Mouse (Mus musculus) MEL (cell line): ENCODE data around the gene Scin. TPM values are rescaled to one million over a fixed set of nuclear protein-coding genes. Genes with fewer than 3 reads are reported as not detected.
A peak's percentile ranks its signal among the peaks of the same experiment; 100 is the strongest.

Experiments
- DNase-seq: peaks from one replicate; pipeline ENCODE4 v3.0.0; 2011; ENCODE audit warnings: low read depth, low spot score
- H3K27ac ChIP-seq: 2 replicates; pipeline ENCODE4 v1.5.1; 2012; ENCODE audit warnings: low read depth, mild to moderate bottlenecking, control low read depth, low read length, moderate library complexity; ENCODE audit not compliant: control insufficient read depth
- H3K27me3 ChIP-seq, 2 experiments: fragments of 150-350 bp in 1 of 2; sonication (generic) in 1 of 2; 2 replicates each; pipeline ENCODE4 v1.6.1; 2012; ENCODE audit warnings: low read length in 2 of 2, mild to moderate bottlenecking in 2 of 2, improper control_type of control experiment in 1 of 2, moderate library complexity in 1 of 2; ENCODE audit not compliant: insufficient read depth in 2 of 2, control insufficient read depth in 1 of 2
- H3K36me3 ChIP-seq, 2 experiments: 2 replicates each; pipeline ENCODE4 v1.6.1; 2012 to 2014; ENCODE audit warnings: low read length in 2 of 2, improper control_type of control experiment in 1 of 2, inconsistent platforms in 1 of 2, mild to moderate bottlenecking in 1 of 2; ENCODE audit not compliant: insufficient read depth in 2 of 2, control insufficient read depth in 1 of 2
- H3K4me1 ChIP-seq, 2 experiments: fragments of 150-350 bp in 1 of 2; sonication (generic) in 1 of 2; 2 replicates each; pipeline ENCODE4 v1.6.1; 2012; ENCODE audit warnings: low read length in 2 of 2, improper control_type of control experiment in 1 of 2, mild to moderate bottlenecking in 1 of 2; ENCODE audit not compliant: insufficient read depth in 2 of 2, control insufficient read depth in 1 of 2
- H3K4me3 ChIP-seq, 2 experiments: fragments of 150-350 bp in 1 of 2; sonication (generic) in 1 of 2; 2 replicates each; pipeline ENCODE4 v1.5.1; 2012; ENCODE audit warnings: low read depth in 2 of 2, low read length in 2 of 2, mild to moderate bottlenecking in 2 of 2, moderate library complexity in 2 of 2, control low read depth in 1 of 2, improper control_type of control experiment in 1 of 2; ENCODE audit not compliant: control insufficient read depth in 1 of 2, insufficient read depth in 1 of 2
- H3K79me2 ChIP-seq: 2 replicates; pipeline ENCODE4 v1.6.1; 2012; ENCODE audit warnings: mild to moderate bottlenecking, low read length, moderate library complexity; ENCODE audit not compliant: control insufficient read depth, poor library complexity, insufficient read depth
- H3K9ac ChIP-seq: 2 replicates; pipeline ENCODE4 v1.6.1; 2012; ENCODE audit warnings: low read depth, mild to moderate bottlenecking, control low read depth, low read length, moderate library complexity; ENCODE audit not compliant: control insufficient read depth, poor library complexity, severe bottlenecking
- H3K9me3 ChIP-seq: fragments of 150-350 bp; sonication (generic); replicated peaks from 2 replicates; pipeline ENCODE4 v1.6.1; 2012; ENCODE audit warnings: mild to moderate bottlenecking, low read length, improper control_type of control experiment, moderate library complexity; ENCODE audit not compliant: insufficient read depth
- BHLHE40 ChIP-seq: IDR thresholded peaks from 2 replicates; pipeline ENCODE4 v1.6.1; 2012; ENCODE audit warnings: low read depth, mild to moderate bottlenecking, inconsistent platforms, low read length, improper control_type of control experiment, borderline replicate concordance
- CTCF ChIP-seq, 3 experiments: IDR thresholded peaks in 2 of 3; conservative IDR thresholded peaks in 1 of 3; 2 replicates each; pipeline ENCODE4 v1.5.1; 2011 to 2012; ENCODE audit warnings: low read length in 3 of 3, low read depth in 2 of 3, mild to moderate bottlenecking in 2 of 3, improper control_type of control experiment in 1 of 3, inconsistent platforms in 1 of 3, mixed read lengths in 1 of 3, moderate library complexity in 1 of 3; ENCODE audit not compliant: control insufficient read depth in 1 of 3, insufficient read depth in 1 of 3, poor library complexity in 1 of 3, severe bottlenecking in 1 of 3
- E2F4 ChIP-seq: IDR thresholded peaks from 2 replicates; pipeline ENCODE4 v1.6.1; 2011; ENCODE audit warnings: low read depth, low read length, improper control_type of control experiment, borderline replicate concordance
- ELF1 ChIP-seq: IDR thresholded peaks from 2 replicates; pipeline ENCODE4 v1.6.1; 2014; ENCODE audit warnings: low read depth, mild to moderate bottlenecking, inconsistent platforms, low read length, improper control_type of control experiment, moderate library complexity
- EP300 ChIP-seq, 2 experiments: IDR thresholded peaks; 2 replicates each; pipeline ENCODE4 v1.6.1; 2011; ENCODE audit warnings: improper control_type of control experiment in 2 of 2, low read length in 2 of 2, low read depth in 1 of 2, mild to moderate bottlenecking in 1 of 2
- ETS1 ChIP-seq: IDR thresholded peaks from 2 replicates; pipeline ENCODE4 v1.6.1; 2012; ENCODE audit warnings: low read depth, mild to moderate bottlenecking, inconsistent platforms, low read length, improper control_type of control experiment, moderate library complexity
- GATA1 ChIP-seq: IDR thresholded peaks from 2 replicates; pipeline ENCODE4 v1.6.1; 2011; ENCODE audit warnings: low read depth, low read length, improper control_type of control experiment
- HCFC1 ChIP-seq: IDR thresholded peaks from 2 replicates; pipeline ENCODE4 v1.6.1; 2012; ENCODE audit warnings: low read depth, mild to moderate bottlenecking, inconsistent platforms, low read length, improper control_type of control experiment, moderate library complexity
- JUND ChIP-seq: IDR thresholded peaks from 2 replicates; pipeline ENCODE4 v1.6.1; 2011; ENCODE audit warnings: low read depth, mild to moderate bottlenecking, improper control_type of control experiment, low read length
- KAT2A ChIP-seq: conservative IDR thresholded peaks from 2 replicates; pipeline ENCODE4 v1.6.1; 2012; ENCODE audit warnings: low read depth, low read length, improper control_type of control experiment, inconsistent platforms
- MAX ChIP-seq: IDR thresholded peaks from 2 replicates; pipeline ENCODE4 v1.6.1; 2011; ENCODE audit warnings: low read length, improper control_type of control experiment
- MAZ ChIP-seq: IDR thresholded peaks from 2 replicates; pipeline ENCODE4 v1.6.1; 2012; ENCODE audit warnings: low read depth, mild to moderate bottlenecking, inconsistent platforms, low read length, improper control_type of control experiment
- MYC ChIP-seq: IDR thresholded peaks from 2 replicates; pipeline ENCODE4 v1.6.1; 2011; ENCODE audit warnings: low read depth, mild to moderate bottlenecking, low read length, improper control_type of control experiment, moderate library complexity
- RAD21 ChIP-seq: IDR thresholded peaks from 2 replicates; pipeline ENCODE4 v1.6.1; 2011; ENCODE audit warnings: mild to moderate bottlenecking, low read depth, low read length, improper control_type of control experiment
- RCOR1 ChIP-seq: IDR thresholded peaks from 2 replicates; pipeline ENCODE4 v1.6.1; 2012; ENCODE audit warnings: low read depth, mild to moderate bottlenecking, inconsistent platforms, low read length, improper control_type of control experiment
- SMC3 ChIP-seq: IDR thresholded peaks from 2 replicates; pipeline ENCODE4 v1.6.1; 2011; ENCODE audit warnings: low read depth, low read length, improper control_type of control experiment
- TBP ChIP-seq: IDR thresholded peaks from 2 replicates; pipeline ENCODE4 v1.8.0; 2011; ENCODE audit warnings: low read depth, low read length, improper control_type of control experiment
- TCF12 ChIP-seq: IDR thresholded peaks from 2 replicates; pipeline ENCODE4 v1.6.1; 2014; ENCODE audit warnings: low read depth, mild to moderate bottlenecking, inconsistent platforms, low read length, improper control_type of control experiment, moderate library complexity
- UBTF ChIP-seq: IDR thresholded peaks from 2 replicates; pipeline ENCODE4 v1.6.1; 2012; ENCODE audit warnings: low read depth, mild to moderate bottlenecking, inconsistent platforms, low read length, improper control_type of control experiment, moderate library complexity, borderline replicate concordance; ENCODE audit not compliant: insufficient read depth
- USF1 ChIP-seq: IDR thresholded peaks from 2 replicates; pipeline ENCODE4 v1.6.1; 2014; ENCODE audit warnings: low read depth, mild to moderate bottlenecking, inconsistent platforms, low read length, improper control_type of control experiment, moderate library complexity
- ZC3H11A ChIP-seq: IDR thresholded peaks from 2 replicates; pipeline ENCODE4 v1.6.1; 2012; ENCODE audit warnings: low read depth, mild to moderate bottlenecking, inconsistent platforms, low read length, improper control_type of control experiment
- polyA plus RNA-seq, 2 experiments: library from polyadenylated mRNA; stranded (reverse) in 1 of 2; unstranded in 1 of 2; fragments of >175 nt in 1 of 2; fragments of >200 nt in 1 of 2; gene quantifications; 2 replicates each; pipeline versions ENCODE4 v1.2.1 to v1.2.4; 2012; ENCODE audit warnings: low replicate concordance in 2 of 2, low read depth in 1 of 2; ENCODE audit not compliant: insufficient read length in 2 of 2, insufficient read depth in 1 of 2, missing spikeins in 1 of 2
- total RNA-seq: library from RNA; depleted of rRNA; stranded (reverse); fragments of 300-350 nt; gene quantifications from 2 replicates; pipeline ENCODE4 v1.2.3, GENCODE M21; 2012

Gene Scin
- total and polyA plus RNA-seq, 3 experiments: 0.03 to 0.04 TPM; not detected in 1

DNA sequence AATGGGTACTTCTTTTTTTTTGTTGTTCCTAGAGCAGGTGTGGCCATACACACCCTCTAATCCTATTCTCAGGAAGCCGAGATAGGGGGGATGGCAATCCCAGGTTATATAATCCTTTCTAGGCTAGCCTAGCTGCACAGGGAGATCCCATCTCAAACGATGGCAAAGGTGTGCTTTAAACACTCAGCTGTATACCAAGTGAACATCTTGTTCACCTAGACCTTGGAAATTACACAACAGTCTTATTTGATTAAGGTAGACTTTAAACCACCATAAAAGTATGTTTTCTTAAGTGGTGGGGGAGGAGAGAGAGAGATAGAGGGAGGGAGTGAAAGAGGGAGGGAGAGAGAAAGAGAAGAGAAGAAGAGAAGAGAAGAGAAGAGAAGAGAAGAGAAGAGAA is 26.7 kb upstream of the Scin start:
- Histone ChIP-seq H3K9me3 (no peaks in the 10 kb centered on the region), H3K4me3 (no peak overlapping the region), H3K9ac (no peak overlapping the region), H3K27me3 (no peaks in the 10 kb centered on the region), H3K4me1 (no peaks in the 10 kb centered on the region), H3K36me3 (no peaks in the 10 kb centered on the region), H3K27ac (no peak overlapping the region), H3K79me2 (no peaks in the 10 kb centered on the region)
- DNase-seq: no peak
- TF ChIP-seq ZC3H11A (no peak), USF1 (no peak), HCFC1 (no peak), ETS1 (no peak), JUND (no peak), MAX (no peak), MAZ (no peak), TCF12 (no peak), SMC3 (no peak), E2F4 (no peak)

DNA sequence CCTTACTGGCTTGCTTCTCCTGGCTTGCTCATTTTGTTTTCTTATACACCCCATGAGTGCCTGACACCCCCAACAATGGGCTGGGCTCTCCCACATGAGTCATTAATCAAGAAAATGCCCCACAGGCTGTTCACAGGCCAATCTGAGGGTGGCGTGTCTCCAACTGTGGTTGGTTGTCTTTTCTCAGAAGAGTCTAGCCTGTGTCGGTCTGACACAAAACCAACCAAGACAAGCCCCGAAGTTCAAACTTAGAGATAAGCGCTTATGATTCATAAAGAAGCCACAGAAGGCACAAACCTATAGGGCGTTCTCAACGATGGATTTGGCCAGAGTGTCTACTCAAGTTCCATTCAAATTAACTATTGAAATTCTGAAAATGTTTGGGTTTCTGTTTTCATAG is 20.2 kb upstream of the Scin start:
- H3K27me3 ChIP-seq: no peaks in the 10 kb centered on the region
- H3K4me1 ChIP-seq: peaks cover 8 to 21% of the 10 kb centered on the region in 2 experiments
- TF ChIP-seq RAD21 (no peak), RCOR1 (peak; percentile 59), MYC (no peak), ETS1 (peak; percentile 59; the same call in 1 of the 2 replicates), BHLHE40 (no peak), GATA1 (peak; percentile 76), CTCF (IDR thresholded peaks at IDR 0.05 in 2 of 3, conservative IDR thresholded peaks at IDR 0.05 in 1 of 3; ENCODE audit: control insufficient read depth in 1 of 3, insufficient read depth in 1 of 3, low read depth in 2 of 3, low read length in 3 of 3, poor library complexity in 1 of 3, severe bottlenecking in 1 of 3) (no peak), TBP (0 out of 2 replicates have a peak, but pooled peaks have one; percentile 13), ELF1 (no peak), UBTF (no peak), EP300 (IDR thresholded peaks at IDR 0.05; ENCODE audit: low read depth in 1 of 2, low read length in 2 of 2) (peak in 1 of 2 experiments; percentile 54; a peak in 3 of 4 replicates), KAT2A (no peak)
- H3K36me3 ChIP-seq: peaks cover 0 to 32% of the 10 kb centered on the region in 2 experiments; a peak in 2 of 4 replicates
- no peak overlapping the region for H3K9ac ChIP-seq
- no peaks in the 10 kb centered on the region for H3K79me2 ChIP-seq
- H3K27ac ChIP-seq: peak overlapping the region; percentile 23; the same call in 1 of the 2 replicates
- DNase-seq: peak; percentile 87
- H3K4me3 ChIP-seq: no peak overlapping the region
- H3K9me3 ChIP-seq: no peaks in the 10 kb centered on the region
